Mouse (Mus musculus) forebrain, embryonic 12.5 days (tissue): ENCODE data around the gene Galk1. TPM values are rescaled to one million over a fixed set of nuclear protein-coding genes. Genes with fewer than 3 reads are reported as not detected.

ENCODE experiments used
- ATAC-seq: fragments of 200-750 bp; cut with Nextera tagmentation; 2 replicates; pipeline ENCODE4 v1.8.0; 2017; ENCODE audit warnings: moderate TSS enrichment; ENCODE audit not compliant: low FRiP score
- H3K27ac ChIP-seq: fragments of 300-500 bp; sonication (generic); 2 replicates; pipeline ENCODE4 v1.5.1; 2016; ENCODE audit warnings: mild to moderate bottlenecking
- H3K27me3 ChIP-seq: fragments of 300-500 bp; sonication (generic); 2 replicates; pipeline ENCODE4 v1.6.1; 2016; ENCODE audit warnings: mild to moderate bottlenecking
- H3K36me3 ChIP-seq: fragments of 300-500 bp; sonication (generic); replicated peaks from 2 replicates; pipeline ENCODE4 v1.6.1; 2016; ENCODE audit warnings: mild to moderate bottlenecking
- H3K4me1 ChIP-seq: fragments of 300-500 bp; sonication (generic); 2 replicates; pipeline ENCODE4 v1.6.1; 2016
- H3K4me2 ChIP-seq: fragments of 300-500 bp; sonication (generic); 2 replicates; pipeline ENCODE4 v1.6.1; 2016; ENCODE audit warnings: mild to moderate bottlenecking, moderate library complexity
- H3K4me3 ChIP-seq: fragments of 300-500 bp; sonication (generic); replicated peaks from 2 replicates; pipeline ENCODE4 v1.5.1; 2016; ENCODE audit warnings: mild to moderate bottlenecking
- H3K9ac ChIP-seq: fragments of 300-500 bp; sonication (generic); 2 replicates; pipeline ENCODE4 v1.6.1; 2016; ENCODE audit warnings: mild to moderate bottlenecking
- H3K9me3 ChIP-seq: fragments of 300-500 bp; sonication (generic); 2 replicates; pipeline ENCODE4 v1.6.1; 2016
- WGBS: fragments of 180-500 bp; shearing (Covaris S2); methylation state at CpG from one replicate; pipeline ENCODE4 v1.1.7; 2016; 5-methylcytosine and 5-hydroxymethylcytosine counted together
- polyA plus RNA-seq: library from polyadenylated mRNA; unstranded; fragments of >200 nt; fragmentation: Nextera tagmentation; extraction: Ambion mirVana; gene quantifications from 2 replicates; pipeline ENCODE4 v1.2.1, GENCODE M21; 2016

The Galk1 gene
- polyA plus RNA-seq, 1 experiment from 2014 or later: 107 TPM

GRCm38 (mm10) chr11:116005701-116006419, 6.7 kb downstream of the Galk1 start:
- Histone ChIP-seq H3K4me2 (peak overlapping the region; percentile 67), H3K27ac (no peak overlapping the region), H3K9ac (0 out of 2 replicates have a peak overlapping the region, but pooled peaks have one; percentile 47), H3K36me3 (peaks cover 17% of the 10 kb centered on the region; the same call in 1 of the 2 replicates), H3K9me3 (0 out of 2 replicates have a peak, but pooled peaks cover 3% of the 10 kb centered on the region), H3K27me3 (no peaks in the 10 kb centered on the region), H3K4me3 (0 out of 2 replicates have a peak overlapping the region, but pooled peaks have one; percentile 35), H3K4me1 (peaks cover 20% of the 10 kb centered on the region)
- WGBS: 70% methylated on average over 9 of the region's 9 CpGs
- ATAC-seq: 0 out of 2 replicates have a peak, but pooled peaks have one; percentile 22

- H3K4me1 ChIP-seq: peaks cover 28% of the 10 kb centered on the region
- WGBS: 7% methylated on average over 50 of the region's 54 CpGs
- no peak overlapping the region for H3K27ac ChIP-seq
Measured at GRCm38 (mm10) chr11:116004840-116005700, 7.4 kb downstream of the Galk1 start.

GRCm38 (mm10) chr11:116004186-116004823, 8.2 kb downstream of the Galk1 start:
- Histone ChIP-seq H3K27me3 (peaks cover 5% of the 10 kb centered on the region; the same call in 1 of the 2 replicates), H3K27ac (no peak overlapping the region), H3K9ac (peak overlapping the region; percentile 47), H3K9me3 (0 out of 2 replicates have a peak, but pooled peaks cover 3% of the 10 kb centered on the region), H3K4me3 (peak overlapping the region; percentile 35), H3K36me3 (peaks cover 11% of the 10 kb centered on the region; the same call in 1 of the 2 replicates), H3K4me2 (peak overlapping the region; percentile 67), H3K4me1 (peaks cover 30% of the 10 kb centered on the region)
- ATAC-seq: no peak
- WGBS: 39% methylated on average over 8 of the region's 8 CpGs

More at GRCm38 (mm10) chr11:116004840-116005700, 7.4 kb downstream of the Galk1 start:
- peak overlapping the region; percentile 35 for H3K4me3 ChIP-seq
- H3K36me3 ChIP-seq: peaks cover 15% of the 10 kb centered on the region; the same call in 1 of the 2 replicates
- H3K27me3 ChIP-seq: peaks cover 3% of the 10 kb centered on the region; the same call in 1 of the 2 replicates
- H3K4me2 ChIP-seq: peak overlapping the region; percentile 67
- H3K9me3 ChIP-seq: 0 out of 2 replicates have a peak, but pooled peaks cover 3% of the 10 kb centered on the region
- H3K9ac ChIP-seq: peak overlapping the region; percentile 47
- ATAC-seq: peak; percentile 59

- Histone ChIP-seq H3K4me2 (no peak overlapping the region), H3K4me1 (peaks cover 30% of the 10 kb centered on the region), H3K9me3 (0 out of 2 replicates have a peak, but pooled peaks cover 3% of the 10 kb centered on the region), H3K9ac (no peak overlapping the region), H3K27me3 (peaks cover 5% of the 10 kb centered on the region; the same call in 1 of the 2 replicates), H3K4me3 (no peak overlapping the region), H3K36me3 (0 out of 2 replicates have a peak, but pooled peaks cover 3% of the 10 kb centered on the region), H3K27ac (no peak overlapping the region)
- no peak for ATAC-seq
- 88% methylated on average over 3 of the region's 3 CpGs for WGBS
Measured at GRCm38 (mm10) chr11:116002894-116003293, 9.6 kb downstream of the Galk1 start.

GRCm38 (mm10) chr11:116001725-116002124, 10.8 kb downstream of the Galk1 start:
- no peak overlapping the region for H3K4me3 ChIP-seq
- H3K36me3 ChIP-seq: no peaks in the 10 kb centered on the region
- H3K4me1 ChIP-seq: peaks cover 30% of the 10 kb centered on the region
- no peak overlapping the region for H3K27ac ChIP-seq
- no peak for ATAC-seq
- 77% methylated on average over 6 of the region's 6 CpGs for WGBS
- no peak overlapping the region for H3K9ac ChIP-seq
- H3K4me2 ChIP-seq: no peak overlapping the region
- peaks cover 5% of the 10 kb centered on the region; the same call in 1 of the 2 replicates for H3K27me3 ChIP-seq
- 0 out of 2 replicates have a peak, but pooled peaks cover 3% of the 10 kb centered on the region for H3K9me3 ChIP-seq

- 18% methylated on average over 10 of the region's 10 CpGs for WGBS
- no peaks in the 10 kb centered on the region for H3K36me3 ChIP-seq
- ATAC-seq: no peak
- no peak overlapping the region for H3K4me2 ChIP-seq
- 0 out of 2 replicates have a peak overlapping the region, but pooled peaks have one; percentile 12 for H3K9ac ChIP-seq
- no peak overlapping the region for H3K27ac ChIP-seq
- peaks cover 25% of the 10 kb centered on the region for H3K4me1 ChIP-seq
- 0 out of 2 replicates have a peak, but pooled peaks cover 3% of the 10 kb centered on the region for H3K9me3 ChIP-seq
- peaks cover 5% of the 10 kb centered on the region; the same call in 1 of the 2 replicates for H3K27me3 ChIP-seq
- no peak overlapping the region for H3K4me3 ChIP-seq
Measured at GRCm38 (mm10) chr11:116000607-116001006, 11.9 kb downstream of the Galk1 start.

GRCm38 (mm10) chr11:115999538-116000143, 12.9 kb downstream of the Galk1 start:
- no peak overlapping the region for H3K4me3 ChIP-seq
- H3K9me3 ChIP-seq: 0 out of 2 replicates have a peak, but pooled peaks cover 3% of the 10 kb centered on the region
- H3K4me1 ChIP-seq: peaks cover 15% of the 10 kb centered on the region
- peaks cover 5% of the 10 kb centered on the region; the same call in 1 of the 2 replicates for H3K27me3 ChIP-seq
- 0 out of 2 replicates have a peak overlapping the region, but pooled peaks have one; percentile 17 for H3K4me2 ChIP-seq
- 24% methylated on average over 14 of the region's 14 CpGs for WGBS
- no peaks in the 10 kb centered on the region for H3K36me3 ChIP-seq
- H3K27ac ChIP-seq: no peak overlapping the region
- no peak overlapping the region for H3K9ac ChIP-seq
- no peak for ATAC-seq

GRCm38 (mm10) chr11:115999027-115999426, 13.5 kb downstream of the Galk1 start:
- no peak overlapping the region for H3K9ac ChIP-seq
- peaks cover 12% of the 10 kb centered on the region for H3K4me1 ChIP-seq
- 0 out of 2 replicates have a peak, but pooled peaks cover 3% of the 10 kb centered on the region for H3K9me3 ChIP-seq
- no peak overlapping the region for H3K4me2 ChIP-seq
- no peak for ATAC-seq
- H3K27ac ChIP-seq: no peak overlapping the region
- H3K36me3 ChIP-seq: no peaks in the 10 kb centered on the region
- H3K27me3 ChIP-seq: peaks cover 5% of the 10 kb centered on the region; the same call in 1 of the 2 replicates
- 90% methylated on average over 7 of the region's 7 CpGs for WGBS
- H3K4me3 ChIP-seq: no peak overlapping the region

- H3K27me3 ChIP-seq: peaks cover 9% of the 10 kb centered on the region; the same call in 1 of the 2 replicates
- no peaks in the 10 kb centered on the region for H3K9me3 ChIP-seq
- 64% methylated on average over 5 of the region's 5 CpGs for WGBS
- 0 out of 2 replicates have a peak overlapping the region, but pooled peaks have one; percentile 17 for H3K9ac ChIP-seq
- H3K36me3 ChIP-seq: no peaks in the 10 kb centered on the region
- H3K4me1 ChIP-seq: peaks cover 12% of the 10 kb centered on the region
- ATAC-seq: no peak
- H3K4me3 ChIP-seq: no peak overlapping the region
- H3K27ac ChIP-seq: no peak overlapping the region
- H3K4me2 ChIP-seq: no peak overlapping the region
Measured at GRCm38 (mm10) chr11:115997662-115998061, 14.9 kb downstream of the Galk1 start.

- no peak overlapping the region for H3K27ac ChIP-seq
- peaks cover 12% of the 10 kb centered on the region for H3K4me1 ChIP-seq
- WGBS: 78% methylated on average over 4 of the region's 4 CpGs
- H3K9ac ChIP-seq: no peak overlapping the region
- H3K36me3 ChIP-seq: no peaks in the 10 kb centered on the region
- no peak overlapping the region for H3K4me2 ChIP-seq
- ATAC-seq: no peak
- H3K9me3 ChIP-seq: no peaks in the 10 kb centered on the region
- H3K4me3 ChIP-seq: no peak overlapping the region
- peaks cover 9% of the 10 kb centered on the region; the same call in 1 of the 2 replicates for H3K27me3 ChIP-seq
Measured at GRCm38 (mm10) chr11:115997047-115997446, 15.5 kb downstream of the Galk1 start.

GRCm38 (mm10) chr11:115995256-115995655, 17.3 kb downstream of the Galk1 start:
- Histone ChIP-seq H3K4me2 (no peak overlapping the region), H3K4me1 (peaks cover 5% of the 10 kb centered on the region), H3K9me3 (no peaks in the 10 kb centered on the region), H3K27ac (no peak overlapping the region), H3K36me3 (no peaks in the 10 kb centered on the region), H3K9ac (no peak overlapping the region), H3K4me3 (no peak overlapping the region), H3K27me3 (peaks cover 8% of the 10 kb centered on the region; the same call in 1 of the 2 replicates)
- WGBS: 86% methylated on average over 3 of the region's 3 CpGs
- ATAC-seq: no peak
